Mouse (Mus musculus) intestine, postnatal 0 days (tissue): ENCODE results near the gene Tspan14. TPM values are rescaled to one million over a fixed set of nuclear protein-coding genes. Genes with fewer than 3 reads are reported as not detected.

Experiments used
- ATAC-seq: fragments of 200-750 bp; cut with Nextera tagmentation; 2 replicates; pipeline ENCODE4 v1.8.0; 2017; ENCODE audit warnings: mild to moderate bottlenecking, moderate TSS enrichment, moderate library complexity
- H3K27ac ChIP-seq: fragments of 300-500 bp; sonication (generic); 2 replicates; pipeline ENCODE4 v1.5.1; 2014; ENCODE audit warnings: mild to moderate bottlenecking, low read depth, low read length, moderate library complexity
- H3K27me3 ChIP-seq: fragments of 300-500 bp; sonication (generic); replicated peaks from 2 replicates; pipeline ENCODE4 v1.6.1; 2014; ENCODE audit warnings: low read length, mixed read lengths; ENCODE audit not compliant: control insufficient read depth, insufficient read depth
- H3K36me3 ChIP-seq: fragments of 300-500 bp; sonication (generic); 2 replicates; pipeline ENCODE4 v1.6.1; 2014; ENCODE audit warnings: mild to moderate bottlenecking, moderate library complexity; ENCODE audit not compliant: control insufficient read depth, insufficient read depth
- H3K4me1 ChIP-seq: fragments of 300-500 bp; sonication (generic); replicated peaks from 2 replicates; pipeline ENCODE4 v1.6.1; 2014; ENCODE audit warnings: antibody characterized with exemption, low read length, mixed read lengths; ENCODE audit not compliant: control insufficient read depth, insufficient read depth
- H3K4me2 ChIP-seq: fragments of 300-500 bp; sonication (generic); replicated peaks from 2 replicates; pipeline ENCODE4 v1.6.1; 2014; ENCODE audit warnings: low read depth, mild to moderate bottlenecking, moderate library complexity
- H3K4me3 ChIP-seq: fragments of 300-500 bp; sonication (generic); 2 replicates; pipeline ENCODE4 v1.5.1; 2014; ENCODE audit warnings: low read depth, low read length
- H3K9ac ChIP-seq: fragments of 300-500 bp; sonication (generic); 2 replicates; pipeline ENCODE4 v1.6.1; 2014; ENCODE audit warnings: mild to moderate bottlenecking, low read depth, low read length
- H3K9me3 ChIP-seq: fragments of 300-500 bp; sonication (generic); 2 replicates; pipeline ENCODE4 v1.6.1; 2016; ENCODE audit warnings: mixed run types; ENCODE audit not compliant: control insufficient read depth
- CTCF ChIP-seq: sonication (generic); IDR thresholded peaks from 2 replicates; pipeline ENCODE4 v1.5.1; 2016; ENCODE audit warnings: low read depth, mild to moderate bottlenecking, control low read depth, antibody characterized with exemption, moderate library complexity
- WGBS: fragments of 180-500 bp; shearing (Covaris S2); extraction: QIAGEN DNeasy Blood & Tissue Kit; methylation state at CpG from one replicate; pipeline ENCODE4 v1.1.7; 2014; 5-methylcytosine and 5-hydroxymethylcytosine counted together
- polyA plus RNA-seq: library from polyadenylated mRNA; unstranded; fragments of >200 nt; fragmentation: Nextera tagmentation; extraction: Ambion mirVana; gene quantifications from 2 replicates; pipeline ENCODE4 v1.2.1, GENCODE M21; 2015

Tspan14 gene
- polyA plus RNA-seq, 1 experiment from 2014 or later = 30.5 TPM

- no peak for TF ChIP-seq CTCF
- H3K4me3 ChIP-seq = no peak overlapping the region
- H3K36me3 ChIP-seq = no peaks in the 10 kb centered on the region
- no peak overlapping the region for H3K9ac ChIP-seq
- no peak overlapping the region for H3K4me2 ChIP-seq
- no peaks in the 10 kb centered on the region for H3K9me3 ChIP-seq
- no peak for ATAC-seq
- H3K27me3 ChIP-seq = no peaks in the 10 kb centered on the region
- 87% methylated on average over 11 of the region's 11 CpGs for WGBS
- 0 out of 2 replicates have a peak, but pooled peaks cover 3% of the 10 kb centered on the region for H3K4me1 ChIP-seq
- no peak overlapping the region for H3K27ac ChIP-seq
Observed at GRCm38 (mm10) chr14:40938380-40938987, 28.1 kb downstream of the Tspan14 start.

- no peak overlapping the region for H3K27ac ChIP-seq
- no peaks in the 10 kb centered on the region for H3K27me3 ChIP-seq
- peaks cover 7% of the 10 kb centered on the region; the same call in 1 of the 2 replicates for H3K4me1 ChIP-seq
- no peaks in the 10 kb centered on the region; the same call in 1 of the 2 replicates for H3K36me3 ChIP-seq
- H3K9ac ChIP-seq = no peak overlapping the region
- no peak for ATAC-seq
- WGBS = 78% methylated on average over 4 of the region's 4 CpGs
- H3K4me2 ChIP-seq = no peak overlapping the region
- TF ChIP-seq CTCF = no peak
- no peaks in the 10 kb centered on the region for H3K9me3 ChIP-seq
- H3K4me3 ChIP-seq = no peak overlapping the region
Observed at GRCm38 (mm10) chr14:40937052-40937451, 29.6 kb downstream of the Tspan14 start.

- Histone ChIP-seq H3K4me3 (no peak overlapping the region), H3K27ac (no peak overlapping the region), H3K9me3 (no peaks in the 10 kb centered on the region), H3K36me3 (no peaks in the 10 kb centered on the region; the same call in 1 of the 2 replicates), H3K4me2 (no peak overlapping the region), H3K4me1 (peaks cover 21% of the 10 kb centered on the region), H3K27me3 (no peaks in the 10 kb centered on the region), H3K9ac (no peak overlapping the region)
- 83% methylated on average over 1 of the region's 1 CpGs for WGBS
- no peak for TF ChIP-seq CTCF
- ATAC-seq = no peak
Observed at GRCm38 (mm10) chr14:40935481-40935880, 31.1 kb downstream of the Tspan14 start.

- 79% methylated on average over 2 of the region's 2 CpGs for WGBS
- H3K4me2 ChIP-seq = no peak overlapping the region
- H3K4me1 ChIP-seq = peaks cover 24% of the 10 kb centered on the region
- no peaks in the 10 kb centered on the region for H3K9me3 ChIP-seq
- H3K27me3 ChIP-seq = no peaks in the 10 kb centered on the region
- no peak overlapping the region for H3K4me3 ChIP-seq
- H3K9ac ChIP-seq = no peak overlapping the region
- H3K36me3 ChIP-seq = no peaks in the 10 kb centered on the region; the same call in 1 of the 2 replicates
- no peak overlapping the region for H3K27ac ChIP-seq
- no peak for ATAC-seq
- no peak for TF ChIP-seq CTCF
Observed at GRCm38 (mm10) chr14:40935054-40935453, 31.6 kb downstream of the Tspan14 start.

- no peak for TF ChIP-seq CTCF
Observed at GRCm38 (mm10) chr14:40933328-40933727, 33.3 kb downstream of the Tspan14 start.

GRCm38 (mm10) chr14:40932225-40932624, 34.4 kb downstream of the Tspan14 start:
- Histone ChIP-seq H3K9ac (no peak overlapping the region), H3K36me3 (no peaks in the 10 kb centered on the region; the same call in 1 of the 2 replicates), H3K9me3 (no peaks in the 10 kb centered on the region), H3K4me2 (no peak overlapping the region), H3K27me3 (no peaks in the 10 kb centered on the region), H3K27ac (0 out of 2 replicates have a peak overlapping the region, but pooled peaks have one; percentile 69), H3K4me1 (peaks cover 40% of the 10 kb centered on the region), H3K4me3 (no peak overlapping the region)
- ATAC-seq = no peak
- WGBS = 89% methylated on average over 9 of the region's 9 CpGs
- no peak for TF ChIP-seq CTCF

More at GRCm38 (mm10) chr14:40933328-40933727, 33.3 kb downstream of the Tspan14 start:
- WGBS = 84% methylated on average over 7 of the region's 7 CpGs
- no peak overlapping the region for H3K9ac ChIP-seq
- no peaks in the 10 kb centered on the region; the same call in 1 of the 2 replicates for H3K36me3 ChIP-seq
- no peak overlapping the region for H3K4me3 ChIP-seq
- no peak for ATAC-seq
- no peaks in the 10 kb centered on the region for H3K27me3 ChIP-seq
- no peaks in the 10 kb centered on the region for H3K9me3 ChIP-seq
- peaks cover 33% of the 10 kb centered on the region for H3K4me1 ChIP-seq
- no peak overlapping the region for H3K4me2 ChIP-seq
- H3K27ac ChIP-seq = no peak overlapping the region
